Mouse (Mus musculus) embryonic facial prominence, embryonic 11.5 days (tissue): ENCODE measurements around the gene Slc25a45. TPM values are rescaled to one million over a fixed set of nuclear protein-coding genes. Genes with fewer than 3 reads are reported as not detected.

ENCODE experiments used
- ATAC-seq: fragments of 200-750 bp; cut with Nextera tagmentation; replicated peaks from 2 replicates; pipeline ENCODE4 v1.8.0; 2017; ENCODE audit warnings: low read depth; ENCODE audit not compliant: insufficient number of reproducible peaks, low FRiP score, low TSS enrichment
- DNase-seq: peaks from one replicate; pipeline ENCODE4 v3.0.0-alpha.2; 2015; ENCODE audit warnings: low spot score
- H3K27ac ChIP-seq: fragments of 300-500 bp; sonication (generic); replicated peaks from 2 replicates; pipeline ENCODE4 v1.5.1; 2014; ENCODE audit warnings: mild to moderate bottlenecking, low read depth, low read length, control low read depth
- H3K27me3 ChIP-seq: fragments of 300-500 bp; sonication (generic); 2 replicates; pipeline ENCODE4 v1.6.1; 2014; ENCODE audit warnings: mild to moderate bottlenecking, low read length, moderate library complexity, mixed read lengths; ENCODE audit not compliant: control insufficient read depth, insufficient read depth
- H3K36me3 ChIP-seq: fragments of 300-500 bp; sonication (generic); replicated peaks from 2 replicates; pipeline ENCODE4 v1.6.1; 2014; ENCODE audit warnings: low read depth, mild to moderate bottlenecking, low read length, moderate library complexity, mixed read lengths; ENCODE audit not compliant: control insufficient read depth, insufficient read depth
- H3K4me1 ChIP-seq: fragments of 300-500 bp; sonication (generic); 2 replicates; pipeline ENCODE4 v1.6.1; 2014; ENCODE audit warnings: low read length, mixed read lengths; ENCODE audit not compliant: control insufficient read depth, insufficient read depth
- H3K4me2 ChIP-seq: fragments of 300-500 bp; sonication (generic); 2 replicates; pipeline ENCODE4 v1.6.1; 2014; ENCODE audit warnings: low read depth, mild to moderate bottlenecking, control low read depth, low read length, moderate library complexity
- H3K4me3 ChIP-seq: fragments of 300-500 bp; sonication (generic); 2 replicates; pipeline ENCODE4 v1.5.1; 2014; ENCODE audit warnings: low read depth, low read length, control low read depth
- H3K9ac ChIP-seq: fragments of 300-500 bp; sonication (generic); replicated peaks from 2 replicates; pipeline ENCODE4 v1.6.1; 2014; ENCODE audit warnings: mild to moderate bottlenecking, control low read depth, low read length
- H3K9me3 ChIP-seq: fragments of 300-500 bp; sonication (generic); replicated peaks from 2 replicates; pipeline ENCODE4 v1.6.1; 2016; ENCODE audit warnings: mild to moderate bottlenecking, low read length, inconsistent platforms, mixed read lengths; ENCODE audit not compliant: control insufficient read depth
- WGBS: fragments of 180-500 bp; shearing (Covaris S2); extraction: QIAGEN DNeasy Blood & Tissue Kit; methylation state at CpG from one replicate; pipeline ENCODE4 v1.1.7; 2014; 5-methylcytosine and 5-hydroxymethylcytosine counted together
- polyA plus RNA-seq: library from polyadenylated mRNA; unstranded; fragments of >200 nt; fragmentation: Nextera tagmentation; extraction: Ambion mirVana; gene quantifications from 2 replicates; pipeline ENCODE4 v1.2.1, GENCODE M21; 2014

The Slc25a45 gene
- polyA plus RNA-seq, 1 experiment from 2014 or later = 0.87 TPM

DNA sequence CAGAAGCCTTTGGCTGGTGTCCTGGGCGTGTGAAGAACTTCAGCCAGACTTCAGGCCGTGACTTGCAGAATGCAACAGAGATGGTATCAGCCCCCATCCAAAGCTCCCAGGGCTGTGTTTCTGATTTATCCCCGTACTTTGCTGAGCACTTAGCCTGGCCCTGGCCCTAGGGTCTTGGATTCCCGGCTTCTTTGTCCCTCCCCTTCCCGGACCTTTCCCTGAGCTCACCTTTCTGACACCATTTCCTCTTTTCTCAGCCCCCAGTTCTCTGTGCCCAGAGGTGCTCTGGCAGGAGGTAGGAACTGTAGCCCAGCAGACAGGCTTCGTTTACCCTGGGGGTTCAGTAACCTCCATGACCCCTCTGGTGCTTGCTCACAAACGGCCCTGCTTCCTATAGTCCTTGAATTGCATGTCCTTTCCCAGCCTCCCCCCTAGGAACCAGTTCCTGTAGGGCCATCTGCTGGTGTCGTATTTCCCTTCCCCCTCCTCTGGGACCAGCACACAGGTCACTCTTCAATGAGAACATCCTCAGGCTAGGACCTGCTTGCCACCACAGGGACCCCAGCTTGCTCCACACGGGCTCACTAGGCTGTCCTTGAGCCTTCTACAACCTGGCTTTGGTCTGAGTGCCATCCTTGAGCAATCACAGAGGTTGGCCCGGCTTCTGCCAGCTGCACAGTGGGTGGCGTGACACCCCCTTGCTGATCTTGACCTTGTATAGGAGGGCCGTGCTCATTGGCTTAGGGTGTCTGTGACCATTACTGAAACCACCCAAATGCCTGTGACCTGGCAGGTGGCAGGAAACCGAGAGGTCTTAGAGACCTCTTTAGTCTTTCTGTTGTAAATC lies 28.6 kb upstream of the Slc25a45 start:
- Histone ChIP-seq H3K4me2 (no peak overlapping the region), H3K27ac (peak overlapping the region; percentile 35; the same call in 1 of the 2 replicates), H3K27me3 (no peaks in the 10 kb centered on the region), H3K9ac (peak overlapping the region; percentile 2), H3K4me3 (no peak overlapping the region), H3K9me3 (no peaks in the 10 kb centered on the region), H3K4me1 (peaks cover 28% of the 10 kb centered on the region), H3K36me3 (peaks cover 10% of the 10 kb centered on the region)
- ATAC-seq (no peak), DNase-seq (peak; percentile 52)
- 28% methylated on average over 13 of the region's 13 CpGs for whole genome bisulfite sequencing

- H3K27ac ChIP-seq = no peak overlapping the region
- H3K4me1 ChIP-seq = peaks cover 27% of the 10 kb centered on the region
- H3K27me3 ChIP-seq = no peaks in the 10 kb centered on the region
- H3K9me3 ChIP-seq = no peaks in the 10 kb centered on the region
- H3K9ac ChIP-seq = no peak overlapping the region
- 29% methylated on average over 11 of the region's 11 CpGs for WGBS
- no peak overlapping the region for H3K4me3 ChIP-seq
- ATAC-seq = no peak
- H3K4me2 ChIP-seq = no peak overlapping the region
- DNase-seq = peak; percentile 92
- H3K36me3 ChIP-seq = peaks cover 10% of the 10 kb centered on the region
Observed at GRCm38 (mm10) chr19:5849843-5850527, 27.6 kb upstream of the Slc25a45 start.

GRCm38 (mm10) chr19:5850860-5851259 lies 26.7 kb upstream of the Slc25a45 start:
- Histone ChIP-seq H3K9ac (no peak overlapping the region), H3K4me3 (no peak overlapping the region), H3K27me3 (no peaks in the 10 kb centered on the region), H3K4me2 (no peak overlapping the region), H3K9me3 (no peaks in the 10 kb centered on the region), H3K36me3 (peaks cover 10% of the 10 kb centered on the region), H3K4me1 (peaks cover 26% of the 10 kb centered on the region), H3K27ac (no peak overlapping the region)
- ATAC-seq (no peak), DNase-seq (no peak)
- 90% methylated on average over 3 of the region's 3 CpGs for WGBS

- peaks cover 26% of the 10 kb centered on the region for H3K4me1 ChIP-seq
- no peak overlapping the region for H3K9ac ChIP-seq
Observed at GRCm38 (mm10) chr19:5851481-5851971, 26.1 kb upstream of the Slc25a45 start.

GRCm38 (mm10) chr19:5852035-5852722 lies 25.4 kb upstream of the Slc25a45 start:
- no peak overlapping the region for H3K9ac ChIP-seq
- H3K4me2 ChIP-seq = no peak overlapping the region
- no peaks in the 10 kb centered on the region for H3K27me3 ChIP-seq
- H3K4me3 ChIP-seq = no peak overlapping the region
- ATAC-seq (no peak), DNase-seq (no peak)
- peaks cover 10% of the 10 kb centered on the region for H3K36me3 ChIP-seq
- H3K4me1 ChIP-seq = peaks cover 25% of the 10 kb centered on the region
- WGBS = 85% methylated on average over 12 of the region's 12 CpGs
- H3K27ac ChIP-seq = no peak overlapping the region
- no peaks in the 10 kb centered on the region for H3K9me3 ChIP-seq

More at GRCm38 (mm10) chr19:5851481-5851971, 26.1 kb upstream of the Slc25a45 start:
- WGBS = 63% methylated on average over 5 of the region's 5 CpGs
- Histone ChIP-seq H3K27me3 (no peaks in the 10 kb centered on the region), H3K4me2 (no peak overlapping the region), H3K36me3 (peaks cover 10% of the 10 kb centered on the region), H3K27ac (no peak overlapping the region), H3K4me3 (no peak overlapping the region), H3K9me3 (no peaks in the 10 kb centered on the region)
- DNase-seq (no peak), ATAC-seq (no peak)

DNA sequence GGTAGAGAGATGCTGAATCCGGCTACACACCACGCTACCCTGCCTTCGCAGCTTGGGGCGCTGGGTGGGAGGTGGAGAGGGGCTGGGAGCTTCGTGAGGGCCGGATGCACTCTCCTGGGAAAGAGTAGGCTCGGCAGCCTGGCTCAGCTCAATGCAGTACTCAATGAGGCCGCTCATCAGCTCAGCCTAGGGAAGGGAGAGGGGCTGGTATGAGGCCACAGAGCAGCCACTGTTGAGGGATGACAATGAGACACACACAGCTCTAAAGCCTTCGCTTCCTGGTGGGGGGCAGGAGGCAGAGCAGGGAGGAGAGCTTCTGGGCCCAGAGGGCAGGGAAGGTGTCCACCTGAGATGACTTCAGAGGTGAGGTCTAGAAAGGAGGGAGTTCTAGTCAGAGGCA lies 21.0 kb upstream of the Slc25a45 start:
- no peak overlapping the region for H3K4me3 ChIP-seq
- no peak overlapping the region for H3K27ac ChIP-seq
- H3K4me1 ChIP-seq = no peaks in the 10 kb centered on the region
- H3K9me3 ChIP-seq = no peaks in the 10 kb centered on the region
- no peaks in the 10 kb centered on the region for H3K27me3 ChIP-seq
- H3K4me2 ChIP-seq = no peak overlapping the region
- DNase-seq = no peak
- WGBS = 61% methylated on average over 9 of the region's 9 CpGs
- ATAC-seq = 0 out of 2 replicates have a peak, but pooled peaks have one; percentile 29
- H3K36me3 ChIP-seq = peaks cover 9% of the 10 kb centered on the region
- H3K9ac ChIP-seq = no peak overlapping the region

GRCm38 (mm10) chr19:5862335-5863085 lies 15.1 kb upstream of the Slc25a45 start:
- H3K27ac ChIP-seq = no peak overlapping the region
- H3K36me3 ChIP-seq = peaks cover 23% of the 10 kb centered on the region
- H3K4me1 ChIP-seq = no peaks in the 10 kb centered on the region
- H3K4me2 ChIP-seq = no peak overlapping the region
- WGBS = 97% methylated on average over 14 of the region's 14 CpGs
- no peaks in the 10 kb centered on the region; the same call in 1 of the 2 replicates for H3K9me3 ChIP-seq
- H3K4me3 ChIP-seq = no peak overlapping the region
- H3K27me3 ChIP-seq = no peaks in the 10 kb centered on the region
- no peak for ATAC-seq
- no peak overlapping the region for H3K9ac ChIP-seq
- DNase-seq = no peak
